Mouse (Mus musculus): ENCODE measurements at regions not wholly inside any gene's neighbourhood (a gene's known extent, or its start where the extent isn't known, plus 50 kb on each side); places are given as distances from the start of the nearest gene placed in this dataset.

GRCm38 (mm10) chr14:104676810-104677209 is 154.4 kb upstream of the Rnf219 start:
- DNase-seq (ENCODE audit: low spot score): no peak

- DNase-seq (ENCODE audit: low spot score): no peak
These were observed 139.3 kb upstream of the Rnf219 start for GRCm38 (mm10) chr14:104661696-104662095.

- DNase-seq (ENCODE audit: low spot score): no peak
These were observed 136.3 kb upstream of the Rnf219 start for GRCm38 (mm10) chr14:104658751-104659150.

- no peak for DNase-seq (ENCODE audit: low spot score)
These were observed 127.5 kb upstream of the Rnf219 start for GRCm38 (mm10) chr14:104649980-104650379.

- no peak for DNase-seq (ENCODE audit: low spot score)
These were observed 122.2 kb upstream of the Rnf219 start for GRCm38 (mm10) chr14:104644626-104645025.

- no peak for DNase-seq (ENCODE audit: low spot score)
These were observed 120.3 kb upstream of the Rnf219 start for GRCm38 (mm10) chr14:104642783-104643182.

GRCm38 (mm10) chr14:104639300-104639699 is 116.9 kb upstream of the Rnf219 start:
- DNase-seq (ENCODE audit: low spot score): no peak

- DNase-seq (ENCODE audit: low spot score): no peak
These were observed 89.0 kb upstream of the Rnf219 start for GRCm38 (mm10) chr14:104611467-104611866.

- peak; percentile 19 for DNase-seq (ENCODE audit: low spot score)
These were observed 87.9 kb upstream of the Rnf219 start for GRCm38 (mm10) chr14:104610378-104610777.

GRCm38 (mm10) chr14:104594851-104595250 is 72.4 kb upstream of the Rnf219 start:
- DNase-seq (ENCODE audit: low spot score): no peak
